Mouse (Mus musculus): ENCODE measurements around the gene Smim23. TPM values are rescaled to one million over a fixed set of nuclear protein-coding genes. Genes with fewer than 3 reads are reported as not detected.
A peak's percentile ranks its signal among the peaks of the same experiment; 100 is the strongest.

The Smim23 gene
- polyA plus RNA-seq, 1 experiment from 2014 or later: not detected

DNA sequence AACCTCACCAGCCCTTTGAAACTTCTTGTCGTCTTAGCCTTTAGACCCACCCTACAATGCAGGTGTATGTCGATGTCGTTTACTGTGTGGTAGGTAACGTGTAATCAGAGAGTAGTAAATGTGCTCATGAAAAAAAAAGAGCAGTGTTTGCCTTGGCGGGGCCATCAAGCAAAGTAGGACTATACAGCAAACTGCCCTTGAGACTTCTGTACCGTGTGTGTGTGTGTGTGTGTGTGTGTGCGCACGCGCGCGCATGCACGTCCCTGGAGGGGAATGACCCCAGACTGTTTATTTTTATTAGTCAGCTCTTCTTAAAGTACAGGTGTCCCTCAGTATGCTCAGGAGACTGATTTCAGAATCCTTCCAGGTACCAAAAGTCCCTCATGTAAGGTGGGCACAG lies 6.8 kb downstream of the Smim23 start:
- peak; percentile 91 for ATAC-seq
- Histone ChIP-seq H3K4me1 (ENCODE audit: control insufficient read depth, insufficient read depth, low read length) (no peaks in the 10 kb centered on the region), H3K9ac (ENCODE audit: low read depth, low read length) (no peak overlapping the region), H3K4me2 (ENCODE audit: low read depth, low read length) (no peak overlapping the region), H3K9me3 (ENCODE audit: control insufficient read depth, low read length) (no peaks in the 10 kb centered on the region), H3K27me3 (replicated peaks; ENCODE audit: control insufficient read depth, insufficient read depth, low read length) (no peaks in the 10 kb centered on the region), H3K4me3 (ENCODE audit: low read length) (no peak overlapping the region), H3K36me3 (ENCODE audit: control insufficient read depth, insufficient read depth, low read length) (no peaks in the 10 kb centered on the region), H3K27ac (ENCODE audit: low read length) (no peak overlapping the region)
- WGBS: 60% methylated on average over 12 of the region's 12 CpGs

DNA sequence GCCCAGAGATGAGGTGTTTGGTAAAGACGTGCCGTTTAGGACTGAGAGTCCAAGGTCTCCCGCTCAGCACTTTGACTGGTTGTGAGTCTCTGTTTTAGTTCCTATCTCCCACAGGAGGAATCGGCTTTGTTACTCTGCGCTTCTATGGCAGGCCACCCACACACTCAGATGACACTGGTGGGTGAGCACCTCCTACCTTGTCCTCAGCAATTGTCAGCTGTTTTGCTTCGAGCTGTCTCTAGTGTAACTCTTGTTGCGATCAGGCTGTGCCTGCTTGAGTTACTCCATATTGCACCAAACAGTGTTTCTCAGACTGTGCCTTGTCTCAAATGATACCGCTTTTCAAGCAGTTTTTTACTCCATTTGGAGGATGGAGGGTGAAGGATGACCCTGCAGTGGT lies 10.1 kb downstream of the Smim23 start:
- no peaks in the 10 kb centered on the region for H3K4me1 ChIP-seq (ENCODE audit: control insufficient read depth, insufficient read depth, low read length)
- H3K9me3 ChIP-seq (ENCODE audit: control insufficient read depth, low read length): no peaks in the 10 kb centered on the region
- H3K27ac ChIP-seq (ENCODE audit: low read length): no peak overlapping the region
- H3K4me2 ChIP-seq (ENCODE audit: low read depth, low read length): no peak overlapping the region
- no peak for ATAC-seq
- no peaks in the 10 kb centered on the region for H3K36me3 ChIP-seq (ENCODE audit: control insufficient read depth, insufficient read depth, low read length)
- H3K4me3 ChIP-seq (ENCODE audit: low read length): no peak overlapping the region
- no peaks in the 10 kb centered on the region for H3K27me3 ChIP-seq (replicated peaks; ENCODE audit: control insufficient read depth, insufficient read depth, low read length)
- WGBS: 70% methylated on average over 8 of the region's 8 CpGs
- H3K9ac ChIP-seq (ENCODE audit: low read depth, low read length): no peak overlapping the region

DNA sequence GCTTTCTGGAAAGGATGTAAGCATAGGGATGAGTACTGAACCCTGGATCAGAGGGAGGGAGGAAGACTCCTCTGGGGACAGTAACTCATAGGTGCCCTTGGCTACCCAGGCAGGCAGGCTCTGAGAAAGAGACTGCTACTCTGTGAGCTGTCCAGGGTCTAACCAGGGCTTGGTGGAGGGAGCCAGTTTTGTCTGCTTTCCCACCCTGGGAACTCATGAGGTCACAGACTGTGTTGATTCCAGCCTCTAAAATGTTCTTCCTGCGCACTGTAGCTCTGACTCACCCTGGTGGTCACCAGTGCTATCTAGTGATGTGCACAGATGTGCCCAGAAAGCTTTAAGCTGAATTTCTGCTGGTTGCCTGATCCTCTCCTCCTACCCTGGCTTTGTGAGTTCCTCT lies 15.3 kb downstream of the Smim23 start:
- ATAC-seq: no peak
- Histone ChIP-seq H3K4me2 (ENCODE audit: low read depth, low read length) (no peak overlapping the region), H3K4me1 (ENCODE audit: control insufficient read depth, insufficient read depth, low read length) (no peaks in the 10 kb centered on the region), H3K4me3 (ENCODE audit: low read length) (no peak overlapping the region), H3K9me3 (ENCODE audit: control insufficient read depth, low read length) (no peaks in the 10 kb centered on the region), H3K27me3 (replicated peaks; ENCODE audit: control insufficient read depth, insufficient read depth, low read length) (no peaks in the 10 kb centered on the region), H3K36me3 (ENCODE audit: control insufficient read depth, insufficient read depth, low read length) (no peaks in the 10 kb centered on the region), H3K9ac (ENCODE audit: low read depth, low read length) (no peak overlapping the region), H3K27ac (ENCODE audit: low read length) (no peak overlapping the region)
- WGBS: 72% methylated on average over 1 of the region's 1 CpGs

DNA sequence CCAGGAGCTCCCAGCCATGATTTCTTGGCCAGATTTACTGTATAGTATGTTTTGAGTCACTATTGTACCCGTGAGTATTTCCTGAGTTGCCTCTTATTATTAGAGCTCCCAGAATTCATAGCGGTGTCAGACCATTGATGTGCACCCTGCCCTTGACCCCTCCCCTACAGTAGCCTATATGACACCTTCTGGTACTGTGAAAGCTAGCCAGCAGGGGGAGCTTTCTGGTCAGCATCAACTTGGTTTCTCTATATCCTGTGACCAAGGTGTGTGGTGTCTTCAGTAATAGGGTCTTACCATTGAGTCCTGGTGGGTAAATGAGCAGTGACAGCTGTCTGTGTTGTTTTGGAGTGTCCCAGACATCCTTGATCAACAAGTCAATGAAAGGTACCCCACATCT lies 18.4 kb downstream of the Smim23 start:
- no peaks in the 10 kb centered on the region for H3K9me3 ChIP-seq (ENCODE audit: control insufficient read depth, low read length)
- H3K4me1 ChIP-seq (ENCODE audit: control insufficient read depth, insufficient read depth, low read length): no peaks in the 10 kb centered on the region
- no peak overlapping the region for H3K9ac ChIP-seq (ENCODE audit: low read depth, low read length)
- 8% methylated on average over 2 of the region's 2 CpGs for WGBS
- ATAC-seq: no peak
- no peaks in the 10 kb centered on the region for H3K36me3 ChIP-seq (ENCODE audit: control insufficient read depth, insufficient read depth, low read length)
- no peak overlapping the region for H3K27ac ChIP-seq (ENCODE audit: low read length)
- H3K4me3 ChIP-seq (ENCODE audit: low read length): no peak overlapping the region
- H3K4me2 ChIP-seq (ENCODE audit: low read depth, low read length): no peak overlapping the region
- no peaks in the 10 kb centered on the region for H3K27me3 ChIP-seq (replicated peaks; ENCODE audit: control insufficient read depth, insufficient read depth, low read length)

DNA sequence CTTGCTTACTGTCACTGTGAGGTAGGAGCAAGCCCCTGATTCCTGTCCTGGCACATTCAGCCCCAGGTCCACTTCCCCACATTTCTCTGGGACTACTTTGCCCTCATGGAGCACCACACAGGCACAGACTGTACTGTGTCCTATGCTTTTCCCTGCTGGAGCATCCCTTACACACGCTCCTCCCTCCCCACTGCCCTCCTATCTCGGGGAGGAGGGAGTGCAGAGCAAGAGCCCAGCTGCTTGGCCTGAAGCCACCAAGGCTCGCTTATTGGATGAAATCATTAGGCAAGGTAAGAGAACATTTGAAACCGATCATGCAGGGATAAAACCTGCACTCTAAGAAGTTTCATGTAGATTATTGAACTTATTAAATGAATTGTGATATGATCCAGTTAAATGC lies 20.7 kb downstream of the Smim23 start:
- Histone ChIP-seq H3K27me3 (replicated peaks; ENCODE audit: control insufficient read depth, insufficient read depth, low read length) (no peaks in the 10 kb centered on the region), H3K4me2 (ENCODE audit: low read depth, low read length) (no peak overlapping the region), H3K36me3 (ENCODE audit: control insufficient read depth, insufficient read depth, low read length) (no peaks in the 10 kb centered on the region), H3K4me3 (ENCODE audit: low read length) (no peak overlapping the region), H3K27ac (ENCODE audit: low read length) (no peak overlapping the region), H3K9me3 (ENCODE audit: control insufficient read depth, low read length) (no peaks in the 10 kb centered on the region), H3K4me1 (ENCODE audit: control insufficient read depth, insufficient read depth, low read length) (no peaks in the 10 kb centered on the region), H3K9ac (ENCODE audit: low read depth, low read length) (no peak overlapping the region)
- ATAC-seq: no peak
- 49% methylated on average over 4 of the region's 4 CpGs for WGBS

DNA sequence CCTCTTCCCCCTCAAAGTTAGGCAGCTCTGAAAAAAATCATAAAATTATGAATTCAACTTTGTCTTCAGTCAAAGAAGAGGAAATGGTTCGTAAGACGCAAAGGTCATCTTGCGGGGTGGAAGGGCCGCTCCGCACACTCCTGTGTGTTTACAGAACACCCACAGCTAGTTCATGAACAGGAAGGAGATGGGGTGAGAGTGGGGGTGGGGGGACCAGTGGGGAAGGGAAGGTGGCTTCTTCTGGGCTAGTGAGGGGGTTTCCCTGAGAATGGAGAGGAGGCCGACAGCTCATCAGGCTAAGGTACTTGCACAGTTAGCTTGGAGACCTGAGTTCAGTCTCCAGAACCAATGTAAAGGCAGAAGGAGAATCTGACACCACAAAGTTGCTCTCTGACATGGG lies 22.7 kb downstream of the Smim23 start:
- no peaks in the 10 kb centered on the region for H3K36me3 ChIP-seq (ENCODE audit: control insufficient read depth, insufficient read depth, low read length)
- H3K4me3 ChIP-seq (ENCODE audit: low read length): no peak overlapping the region
- H3K9me3 ChIP-seq (ENCODE audit: control insufficient read depth, low read length): no peaks in the 10 kb centered on the region
- no peaks in the 10 kb centered on the region for H3K4me1 ChIP-seq (ENCODE audit: control insufficient read depth, insufficient read depth, low read length)
- H3K9ac ChIP-seq (ENCODE audit: low read depth, low read length): no peak overlapping the region
- H3K27ac ChIP-seq (ENCODE audit: low read length): no peak overlapping the region
- no peak for ATAC-seq
- WGBS: 54% methylated on average over 6 of the region's 6 CpGs
- no peak overlapping the region for H3K4me2 ChIP-seq (ENCODE audit: low read depth, low read length)
- no peaks in the 10 kb centered on the region for H3K27me3 ChIP-seq (replicated peaks; ENCODE audit: control insufficient read depth, insufficient read depth, low read length)

DNA sequence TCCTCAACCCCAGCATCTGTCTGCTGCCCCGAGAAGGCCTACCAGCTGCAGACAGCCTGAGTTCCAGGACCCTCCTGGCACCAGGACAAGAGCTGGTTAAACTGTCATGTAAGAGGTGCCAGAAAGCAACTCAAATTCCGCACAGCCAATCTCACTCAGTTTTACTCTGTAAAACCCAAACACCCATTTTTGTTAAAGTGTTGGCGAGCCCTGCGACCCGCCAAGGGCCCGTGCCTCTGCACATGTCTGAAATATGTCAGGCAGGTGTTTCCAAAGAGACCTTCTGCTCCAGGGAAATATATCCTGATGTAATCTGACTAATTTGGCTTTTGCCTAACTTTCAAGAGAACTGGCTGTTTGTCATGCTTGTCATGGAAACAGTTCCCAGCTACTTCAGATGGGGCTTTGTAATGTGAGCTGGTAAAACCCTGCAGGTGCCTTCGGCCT lies 23.5 kb downstream of the Smim23 start:
- H3K4me3 ChIP-seq (ENCODE audit: low read length): no peak overlapping the region
- H3K36me3 ChIP-seq (ENCODE audit: control insufficient read depth, insufficient read depth, low read length): no peaks in the 10 kb centered on the region
- no peaks in the 10 kb centered on the region for H3K9me3 ChIP-seq (ENCODE audit: control insufficient read depth, low read length)
- no peak overlapping the region for H3K4me2 ChIP-seq (ENCODE audit: low read depth, low read length)
- WGBS: 45% methylated on average over 7 of the region's 7 CpGs
- no peak overlapping the region for H3K9ac ChIP-seq (ENCODE audit: low read depth, low read length)
- no peak for ATAC-seq
- no peaks in the 10 kb centered on the region for H3K27me3 ChIP-seq (replicated peaks; ENCODE audit: control insufficient read depth, insufficient read depth, low read length)
- H3K27ac ChIP-seq (ENCODE audit: low read length): no peak overlapping the region
- no peaks in the 10 kb centered on the region for H3K4me1 ChIP-seq (ENCODE audit: control insufficient read depth, insufficient read depth, low read length)

DNA sequence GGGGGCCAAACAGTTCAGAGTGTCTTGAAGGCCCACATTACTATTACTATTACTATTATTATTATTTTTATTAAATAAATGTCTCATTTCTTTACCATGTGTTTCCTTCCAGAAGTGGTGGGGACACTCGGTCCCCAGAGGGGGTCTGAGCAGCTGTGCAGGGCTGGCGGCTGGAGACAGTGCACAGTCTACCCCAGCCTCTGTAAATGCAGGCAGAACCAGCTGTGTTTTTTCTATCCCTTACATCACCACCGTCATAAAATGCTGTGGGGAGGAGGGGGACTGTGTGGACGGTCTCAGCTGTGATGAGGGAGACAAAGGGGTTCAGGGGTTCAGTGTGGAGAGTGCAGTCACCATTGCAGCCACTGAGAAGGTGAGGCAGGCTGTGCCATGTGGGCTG lies 26.0 kb downstream of the Smim23 start:
- H3K27ac ChIP-seq (ENCODE audit: low read length): no peak overlapping the region
- 30% methylated on average over 4 of the region's 4 CpGs for WGBS
- no peaks in the 10 kb centered on the region for H3K9me3 ChIP-seq (ENCODE audit: control insufficient read depth, low read length)
- ATAC-seq: peak; percentile 38; the same call in 1 of the 2 replicates
- no peaks in the 10 kb centered on the region for H3K27me3 ChIP-seq (replicated peaks; ENCODE audit: control insufficient read depth, insufficient read depth, low read length)
- H3K36me3 ChIP-seq (ENCODE audit: control insufficient read depth, insufficient read depth, low read length): no peaks in the 10 kb centered on the region
- H3K4me1 ChIP-seq (ENCODE audit: control insufficient read depth, insufficient read depth, low read length): 0 out of 2 replicates have a peak, but pooled peaks cover 3% of the 10 kb centered on the region
- no peak overlapping the region for H3K4me3 ChIP-seq (ENCODE audit: low read length)
- H3K4me2 ChIP-seq (ENCODE audit: low read depth, low read length): no peak overlapping the region
- no peak overlapping the region for H3K9ac ChIP-seq (ENCODE audit: low read depth, low read length)

DNA sequence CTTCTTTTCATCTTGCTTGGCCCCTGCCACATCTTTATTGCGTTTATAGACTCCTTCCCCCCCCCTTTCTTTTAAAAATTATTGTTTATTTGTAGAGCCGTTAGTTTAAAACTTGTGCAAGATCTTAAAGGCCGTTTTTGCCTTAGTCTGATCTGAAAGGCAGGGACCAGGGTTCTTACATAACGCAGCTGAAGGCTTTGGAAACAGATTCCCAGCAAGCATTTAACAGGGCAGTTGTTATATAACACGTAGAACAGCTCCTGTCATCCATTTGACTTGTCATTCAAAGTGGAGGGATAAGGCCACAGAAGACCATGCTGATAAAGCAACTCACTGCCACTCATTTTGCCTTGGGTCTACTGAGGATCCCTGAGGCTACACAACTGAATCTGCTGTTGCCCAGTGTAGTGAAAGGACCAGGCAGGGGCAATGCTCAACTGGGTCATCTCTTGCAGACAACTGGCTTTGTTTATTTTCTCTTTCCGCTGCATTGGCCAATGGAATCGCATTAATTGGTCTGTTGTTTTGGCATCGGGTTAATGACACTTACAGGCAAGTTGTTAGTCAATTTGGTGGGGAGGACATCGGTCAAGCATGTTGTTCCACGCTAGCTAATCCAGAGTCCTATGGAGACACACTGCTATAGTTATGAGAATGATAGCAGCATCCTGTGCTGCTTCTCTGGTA lies 29.5 kb downstream of the Smim23 start:
- no peak overlapping the region for H3K4me3 ChIP-seq (ENCODE audit: low read length)
- H3K9me3 ChIP-seq (ENCODE audit: control insufficient read depth, low read length): no peaks in the 10 kb centered on the region
- H3K27ac ChIP-seq (ENCODE audit: low read length): no peak overlapping the region
- 0 out of 2 replicates have a peak, but pooled peaks cover 3% of the 10 kb centered on the region for H3K4me1 ChIP-seq (ENCODE audit: control insufficient read depth, insufficient read depth, low read length)
- H3K4me2 ChIP-seq (ENCODE audit: low read depth, low read length): no peak overlapping the region
- ATAC-seq: no peak
- no peaks in the 10 kb centered on the region for H3K36me3 ChIP-seq (ENCODE audit: control insufficient read depth, insufficient read depth, low read length)
- H3K9ac ChIP-seq (ENCODE audit: low read depth, low read length): no peak overlapping the region
- WGBS: 58% methylated on average over 10 of the region's 10 CpGs
- H3K27me3 ChIP-seq (replicated peaks; ENCODE audit: control insufficient read depth, insufficient read depth, low read length): no peaks in the 10 kb centered on the region

DNA sequence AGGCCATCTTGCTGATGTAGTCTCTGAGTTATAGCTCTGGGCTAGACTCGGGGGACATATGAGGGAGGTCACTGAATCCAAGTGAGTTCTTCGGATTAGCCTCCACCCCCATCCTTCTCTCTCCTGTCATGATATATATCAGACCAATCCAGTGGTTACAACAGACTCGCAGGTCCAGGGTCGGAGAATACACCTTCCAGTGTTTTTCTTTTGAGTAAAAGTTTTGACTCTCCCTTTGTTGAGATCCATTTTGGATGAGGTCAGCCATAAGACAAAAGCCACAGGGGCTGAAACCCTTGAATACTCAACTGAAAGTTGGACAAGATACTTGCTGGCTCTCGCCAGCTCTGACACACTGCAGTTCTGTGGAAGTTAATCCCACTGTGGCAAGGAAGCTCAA lies 38.2 kb downstream of the Smim23 start:
- H3K9me3 ChIP-seq (ENCODE audit: control insufficient read depth, low read length): no peaks in the 10 kb centered on the region
- H3K27me3 ChIP-seq (replicated peaks; ENCODE audit: control insufficient read depth, insufficient read depth, low read length): no peaks in the 10 kb centered on the region
- ATAC-seq: no peak
- H3K4me1 ChIP-seq (ENCODE audit: control insufficient read depth, insufficient read depth, low read length): no peaks in the 10 kb centered on the region
- no peak overlapping the region for H3K9ac ChIP-seq (ENCODE audit: low read depth, low read length)
- no peak overlapping the region for H3K27ac ChIP-seq (ENCODE audit: low read length)
- no peak overlapping the region for H3K4me3 ChIP-seq (ENCODE audit: low read length)
- H3K4me2 ChIP-seq (ENCODE audit: low read depth, low read length): no peak overlapping the region
- WGBS: 73% methylated on average over 5 of the region's 5 CpGs
- H3K36me3 ChIP-seq (ENCODE audit: control insufficient read depth, insufficient read depth, low read length): no peaks in the 10 kb centered on the region

Data from intestine, embryonic 16.5 days (tissue).